Mouse (Mus musculus) ZHBTc4 (cell line): Measurements from ENCODE around the gene Gpc3.
A peak's percentile ranks its signal among the peaks of the same experiment; 100 is the strongest.
"Not testable (repeated sequence)": the region's sequence is repeated elsewhere in the genome, so short reads cannot be mapped to it uniquely, and the experiment has no call there.

ENCODE experiments used
- DNase-seq: peaks from one replicate; pipeline ENCODE4 v3.0.0-alpha.2; 2011; ENCODE audit warnings: low read depth, low spot score

The Gpc3 gene

DNA sequence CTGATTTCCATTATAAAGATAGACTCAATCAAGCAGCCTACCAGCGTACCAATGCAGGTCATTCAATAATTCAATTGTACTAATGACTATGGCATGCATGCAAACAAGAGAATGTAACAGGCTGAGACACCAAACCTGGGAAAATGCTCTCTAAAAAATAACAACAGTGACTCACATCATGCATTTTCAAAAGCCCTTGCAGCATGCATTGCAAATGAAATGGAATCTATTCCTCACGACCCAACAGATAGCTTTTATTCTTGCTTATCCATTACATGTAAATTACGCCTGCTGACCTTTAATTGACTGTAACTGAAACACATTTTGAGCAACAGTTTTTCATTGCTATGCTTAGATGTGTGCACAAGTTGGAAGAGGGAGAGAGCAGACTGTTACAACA, 200.8 kb downstream of the Gpc3 start:
- DNase-seq, result no peak

DNA sequence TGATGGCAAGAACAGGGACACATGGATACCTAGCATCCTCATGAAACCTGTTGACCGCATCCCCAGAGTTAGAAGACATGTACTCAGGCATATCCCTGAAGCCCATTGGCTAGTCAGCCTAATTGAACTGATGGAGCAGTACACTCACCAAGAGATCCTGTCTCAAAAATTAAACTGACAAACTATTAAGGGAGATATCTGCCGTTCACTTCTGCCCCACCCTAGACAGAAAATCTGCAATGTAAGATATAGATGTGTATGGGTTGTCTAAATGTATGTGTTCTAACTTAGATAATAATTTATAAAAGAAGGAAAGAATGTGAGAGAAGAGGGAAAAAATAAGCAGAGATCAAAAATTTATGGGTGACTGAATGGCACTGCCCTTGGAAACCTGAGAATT, 212.6 kb downstream of the Gpc3 start:
- DNase-seq, result no peak

DNA sequence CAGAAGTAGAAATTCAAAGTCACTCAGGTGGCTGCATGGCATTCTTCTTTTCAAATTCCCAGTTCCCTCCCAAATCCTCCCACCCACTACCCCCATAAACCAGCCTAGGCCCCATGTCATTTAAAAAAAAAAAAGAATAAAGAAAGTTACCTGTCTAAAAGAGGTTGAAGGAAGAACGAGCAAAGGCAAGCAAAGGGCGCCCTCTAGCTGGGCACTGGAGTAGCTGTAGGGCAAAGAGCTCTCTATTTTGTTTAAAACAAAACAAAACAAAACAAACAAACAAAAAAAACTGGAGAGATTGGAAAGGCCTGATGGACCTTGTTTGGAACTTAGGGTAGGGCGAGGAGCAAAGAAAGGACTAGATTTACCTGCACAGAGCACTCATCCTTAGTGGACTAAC, 238.6 kb downstream of the Gpc3 start:
- DNase-seq, result peak; percentile 53

DNA sequence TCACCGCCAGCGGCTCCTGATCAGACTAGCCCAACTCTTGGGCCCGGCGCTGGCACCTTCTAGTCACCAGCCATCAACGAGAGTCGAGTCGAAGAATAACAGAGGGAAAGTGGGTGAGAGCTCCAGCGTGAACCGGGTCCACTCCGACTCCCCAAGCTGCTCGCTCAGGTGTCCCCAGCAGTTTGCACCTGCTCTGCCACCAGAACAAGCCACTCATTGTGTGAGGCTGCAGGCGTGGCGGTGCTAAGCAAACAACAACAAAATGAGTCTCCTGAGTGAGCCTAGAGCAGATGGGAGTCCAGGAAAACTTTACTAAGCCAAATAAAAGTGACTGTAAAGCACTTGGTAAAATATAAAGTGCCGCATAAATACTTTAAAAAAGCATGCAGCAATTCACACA, 239.5 kb downstream of the Gpc3 start:
- DNase-seq, result no peak

DNA sequence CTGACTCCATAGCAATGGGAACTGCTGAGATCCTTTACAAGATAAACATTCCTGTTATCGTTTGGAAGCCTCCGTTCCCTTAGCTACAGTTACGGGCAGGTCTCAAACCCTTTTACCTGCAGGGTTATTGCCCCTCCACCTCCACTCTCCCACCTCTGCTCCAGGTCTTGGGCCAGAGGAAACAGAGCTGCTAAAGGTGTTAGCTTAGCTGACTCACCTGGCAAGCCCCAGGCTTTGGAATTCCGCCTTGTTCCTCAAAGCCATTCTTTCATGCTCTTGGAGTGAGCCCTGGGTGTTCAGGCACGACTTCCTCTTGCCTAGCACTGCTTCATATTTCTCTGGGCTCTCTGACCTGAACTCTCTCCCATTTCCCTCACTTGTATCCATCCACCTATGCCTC, 241.3 kb downstream of the Gpc3 start:
- no peak for DNase-seq

DNA sequence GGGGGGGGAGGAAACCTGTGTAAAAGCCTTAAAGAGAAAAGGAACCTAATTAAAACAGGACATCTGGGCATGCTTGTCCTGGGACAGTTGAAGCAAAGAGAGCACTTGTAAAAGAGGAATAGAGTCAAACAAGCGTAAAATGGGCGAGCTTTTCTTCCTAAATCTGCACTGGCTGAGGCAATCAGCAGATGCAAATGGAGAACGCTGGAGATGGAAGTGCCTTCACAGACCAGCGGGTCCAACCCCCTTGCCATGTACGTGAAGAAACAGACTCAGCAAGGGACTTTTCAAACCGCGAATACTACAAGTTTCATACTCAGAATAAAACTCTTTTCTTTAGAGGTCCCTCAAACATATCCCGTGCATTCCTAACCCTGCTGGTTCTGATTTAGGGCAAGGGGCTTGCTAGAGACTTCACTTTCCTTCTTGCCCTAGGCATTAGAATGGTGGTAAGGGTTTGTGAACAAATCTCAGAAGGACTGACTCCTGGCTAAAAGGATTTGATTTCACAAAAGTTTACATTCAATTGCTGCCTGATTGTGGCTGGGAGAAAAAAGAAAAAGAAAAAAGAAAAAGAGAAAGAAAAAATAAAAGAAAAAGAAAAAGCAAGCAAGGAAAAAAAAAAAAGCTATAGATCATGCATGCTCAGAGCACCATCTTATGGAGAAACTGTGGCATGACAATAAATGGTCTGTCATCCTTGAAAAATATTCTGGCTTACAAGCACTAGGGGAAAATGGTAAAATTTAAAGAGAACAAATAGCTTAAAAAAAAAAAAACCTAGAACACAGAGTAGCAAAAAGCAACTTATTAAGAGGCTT, 243.6 kb downstream of the Gpc3 start:
- DNase-seq, result peak; percentile 39

DNA sequence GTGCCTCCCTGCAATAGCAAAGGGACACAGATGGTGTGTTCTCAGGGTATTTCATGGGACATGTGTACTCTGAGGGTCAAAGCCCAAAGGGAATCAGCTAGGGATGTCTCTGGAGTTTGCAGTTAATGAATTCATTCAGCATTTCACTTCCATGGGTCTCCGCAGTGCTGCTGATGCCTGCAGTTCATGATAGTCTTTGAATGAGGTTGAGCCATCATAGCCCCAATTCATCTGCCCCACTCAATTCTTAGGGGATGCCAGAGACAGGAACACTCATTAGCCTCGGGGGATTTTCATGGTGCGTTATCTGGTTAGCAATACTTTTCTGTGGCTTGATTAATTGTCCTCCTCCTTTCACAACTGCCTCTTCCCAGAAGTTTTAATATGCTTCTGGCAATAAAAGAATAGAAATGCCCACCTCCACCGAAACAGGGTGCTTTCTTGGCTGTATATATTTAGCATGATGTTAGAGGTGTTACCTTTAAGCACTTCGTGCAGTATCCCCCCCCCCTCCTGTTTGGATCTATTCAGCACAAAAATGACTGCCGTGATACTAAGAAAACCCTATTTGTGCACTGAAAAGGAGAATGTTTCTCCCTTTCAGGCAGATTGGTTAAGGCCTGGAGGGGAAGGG, 244.3 kb downstream of the Gpc3 start:
- DNase-seq, result no peak

DNA sequence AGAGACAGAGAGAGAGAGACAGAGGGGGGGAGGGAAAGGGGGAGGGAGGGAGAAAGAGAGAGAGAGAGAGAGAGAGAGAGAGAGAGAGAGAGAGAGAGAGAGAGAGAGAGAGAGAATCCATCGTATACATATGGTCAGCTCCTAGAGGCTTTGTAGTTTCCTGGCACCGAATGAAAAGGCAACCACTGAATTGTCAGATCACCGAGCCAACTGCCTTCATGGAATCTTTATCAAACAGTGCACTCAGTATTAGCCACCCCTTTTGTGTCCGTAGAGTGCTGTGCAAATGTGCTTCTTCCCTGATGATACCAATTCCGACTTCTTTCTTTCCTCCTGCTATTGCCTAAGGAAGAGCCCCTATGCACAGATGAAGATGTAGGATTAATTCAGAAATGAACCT, 246.9 kb downstream of the Gpc3 start:
- no peak for DNase-seq

DNA sequence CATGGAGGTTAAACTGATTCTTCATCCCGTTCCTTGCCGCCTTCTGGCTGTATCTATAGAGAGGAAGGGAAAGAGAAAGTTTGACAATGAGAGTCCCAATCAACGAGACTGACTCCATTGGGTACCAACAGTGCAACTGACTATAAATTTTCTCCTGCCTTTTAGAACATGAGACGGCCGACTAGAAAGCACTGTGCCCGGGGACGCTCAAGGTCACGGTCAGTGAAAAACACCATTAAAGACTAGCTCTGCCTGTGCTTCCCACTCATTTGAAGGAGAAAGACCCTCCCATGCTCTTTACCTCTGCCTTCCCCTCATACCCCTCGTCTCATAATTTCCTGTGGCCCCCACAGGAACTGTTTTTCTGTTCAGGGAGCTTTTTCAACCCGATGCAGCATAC, 248.0 kb downstream of the Gpc3 start:
- no peak for DNase-seq

DNA sequence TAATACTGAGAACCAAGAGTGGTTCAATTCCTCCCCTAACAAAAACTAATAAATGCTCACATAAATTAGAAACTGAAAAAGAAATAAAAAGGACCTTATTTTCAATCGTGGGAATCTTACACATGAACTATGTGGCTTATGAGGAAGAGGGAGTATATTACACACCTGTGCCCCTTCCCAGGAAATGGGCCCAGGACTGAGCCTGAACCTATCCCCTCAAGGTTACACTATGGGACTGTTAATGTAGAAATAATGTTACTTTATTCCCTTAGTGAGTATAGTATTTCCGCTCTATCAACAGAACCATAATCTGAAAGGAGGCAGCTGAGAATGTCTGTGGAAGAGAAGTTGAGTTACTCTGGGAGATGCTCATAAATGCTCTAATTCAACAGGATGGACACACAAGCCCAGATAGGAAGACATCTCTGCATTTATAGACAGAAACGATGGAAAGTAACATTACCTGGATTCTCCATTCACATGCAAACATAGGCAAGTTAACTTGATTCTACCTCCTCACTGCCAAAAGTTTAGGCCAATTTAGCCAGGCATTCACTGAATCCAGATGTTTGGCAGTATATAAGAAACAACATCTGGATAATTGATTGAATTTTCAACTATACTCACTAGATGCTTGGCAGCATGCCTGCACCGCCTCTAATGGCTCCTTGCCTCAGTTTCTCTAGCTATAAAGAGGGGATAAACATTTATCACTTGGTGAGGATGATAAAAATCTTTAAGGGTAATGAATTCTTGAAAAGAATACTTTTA, 251.3 kb downstream of the Gpc3 start:
- DNase-seq, result no peak

DNA sequence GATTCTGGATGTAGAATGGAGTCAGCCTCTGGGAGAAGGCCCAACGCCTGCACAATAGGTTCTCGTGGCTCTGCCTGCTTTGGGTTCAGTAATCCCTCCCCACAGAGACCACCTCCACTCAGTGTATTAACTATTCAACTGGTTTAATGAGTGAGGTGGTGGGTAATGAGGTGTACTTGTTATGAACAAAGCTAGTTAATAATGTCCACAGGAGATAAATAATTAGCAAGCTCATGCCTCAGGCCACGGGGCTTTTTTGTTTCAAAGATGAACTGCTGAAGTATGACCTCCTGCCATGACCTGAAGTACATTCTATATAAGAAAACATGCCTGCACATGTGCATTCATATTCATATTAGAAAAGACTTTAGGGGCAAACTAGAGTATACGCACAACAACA, 260.8 kb downstream of the Gpc3 start:
- DNase-seq, result no peak

DNA sequence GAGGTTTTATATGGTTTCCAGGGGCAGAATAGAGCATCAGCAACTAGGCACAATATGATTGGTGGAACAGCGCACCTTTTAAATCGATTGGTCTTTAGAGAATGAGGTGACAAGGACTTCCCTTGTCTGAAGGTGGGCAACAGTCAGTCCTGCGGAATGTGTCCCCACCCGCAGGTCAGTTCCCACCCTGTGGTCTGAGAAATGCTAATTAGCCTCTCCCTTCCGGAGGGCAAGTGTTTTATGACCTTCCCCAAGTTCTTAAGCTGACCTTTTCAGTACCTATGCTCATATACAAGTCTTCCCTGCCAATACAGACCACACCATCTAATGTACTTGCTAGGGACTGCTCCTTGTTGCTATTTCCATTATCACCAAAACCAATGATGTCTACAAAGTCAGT, 263.1 kb downstream of the Gpc3 start:
- DNase-seq, result not testable (repeated sequence)

DNA sequence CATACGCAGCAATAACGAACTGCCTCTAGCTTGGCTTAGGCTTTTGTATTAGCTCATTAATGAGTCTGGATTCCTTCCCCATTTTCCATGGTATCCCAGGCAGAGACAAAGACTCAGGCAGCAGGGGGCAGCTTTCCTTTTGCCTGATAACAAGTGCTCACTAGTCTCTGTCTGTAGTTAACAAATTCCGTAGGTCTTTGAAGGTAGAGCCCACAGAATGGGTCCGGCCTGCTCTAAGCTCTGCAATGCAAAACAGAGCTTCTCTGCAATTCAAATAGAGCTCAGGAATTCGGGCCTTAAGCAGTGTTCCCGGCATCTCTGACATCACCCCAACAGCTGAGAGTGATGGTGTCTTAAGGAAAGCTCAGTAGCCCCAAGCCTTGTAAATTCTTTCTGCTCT, 265.0 kb downstream of the Gpc3 start:
- peak; percentile 93 for DNase-seq

DNA sequence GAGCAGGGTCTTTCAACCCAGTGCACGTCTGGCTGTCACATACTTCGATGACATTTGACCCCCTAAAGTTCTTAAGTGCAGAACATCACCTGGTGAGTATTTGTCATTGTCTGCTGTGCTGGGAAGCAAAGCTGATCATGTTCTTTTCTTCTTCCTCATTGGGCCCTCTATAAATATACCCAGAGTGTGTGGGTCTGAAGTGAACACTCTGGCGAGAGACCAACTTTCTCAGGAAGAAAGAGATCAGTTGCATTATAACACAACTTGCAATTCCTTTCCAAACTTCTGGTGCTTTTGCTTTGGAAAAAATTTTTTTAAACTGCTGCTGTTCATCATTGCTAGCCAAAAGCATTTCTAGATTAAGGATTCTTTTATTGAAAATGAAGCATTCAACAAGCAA, 269.7 kb downstream of the Gpc3 start:
- no peak for DNase-seq

DNA sequence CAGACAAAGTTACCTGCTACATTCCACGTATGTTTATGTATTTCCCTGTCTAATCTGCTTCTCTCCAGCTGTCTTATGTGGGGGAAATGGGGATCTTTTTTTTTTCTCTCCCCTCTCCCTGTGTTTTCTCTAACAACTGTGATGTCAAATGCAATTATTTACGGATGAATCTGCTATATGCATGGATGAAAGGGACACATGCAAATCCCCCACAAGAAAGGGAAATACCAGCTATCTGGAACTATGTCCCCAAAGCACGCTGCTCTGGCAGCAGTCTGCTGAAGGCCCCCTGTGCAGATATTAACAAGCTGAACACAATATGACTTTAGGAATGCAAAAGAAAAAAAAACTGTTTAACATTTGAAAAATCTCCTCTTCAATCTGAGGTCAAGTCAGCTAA, 273.5 kb downstream of the Gpc3 start:
- no peak for DNase-seq

DNA sequence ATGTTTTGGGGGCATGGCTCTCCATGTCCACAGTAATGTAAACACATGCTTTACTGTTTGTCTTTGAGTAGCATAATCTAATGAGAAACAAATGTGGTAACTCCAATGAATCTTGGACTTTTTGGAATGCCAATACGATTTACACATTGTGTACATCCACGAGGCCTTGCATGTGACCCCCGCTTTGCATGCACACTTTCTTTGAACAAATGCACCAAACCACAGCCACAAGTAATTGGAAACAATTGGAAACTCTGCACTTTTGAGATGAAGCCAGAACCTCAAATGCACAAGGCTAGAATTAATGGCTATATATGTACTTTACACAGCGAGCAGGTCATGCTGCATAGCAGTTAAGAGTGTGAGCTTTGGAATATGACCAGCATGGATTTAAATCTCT, 292.0 kb downstream of the Gpc3 start:
- DNase-seq, result no peak

DNA sequence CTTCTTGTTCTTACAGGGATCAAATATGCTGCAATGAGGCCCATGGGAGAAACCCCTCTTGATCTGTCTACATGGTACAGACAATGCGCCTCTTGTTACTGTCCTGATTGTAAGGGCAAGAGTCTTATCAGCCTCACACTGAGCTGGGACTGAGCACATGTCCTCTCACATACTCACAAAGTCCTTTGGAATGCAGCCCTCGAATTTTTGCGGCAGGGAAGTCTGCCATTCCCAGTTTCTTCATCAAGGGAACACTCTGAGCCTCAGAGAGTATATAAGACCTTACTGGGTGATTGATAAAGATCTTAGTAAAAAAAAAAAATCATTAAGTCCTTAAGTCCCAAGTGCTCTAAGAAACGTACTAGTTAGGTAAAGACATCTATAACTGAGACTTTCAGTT, 293.1 kb downstream of the Gpc3 start:
- DNase-seq, result peak; percentile 1

DNA sequence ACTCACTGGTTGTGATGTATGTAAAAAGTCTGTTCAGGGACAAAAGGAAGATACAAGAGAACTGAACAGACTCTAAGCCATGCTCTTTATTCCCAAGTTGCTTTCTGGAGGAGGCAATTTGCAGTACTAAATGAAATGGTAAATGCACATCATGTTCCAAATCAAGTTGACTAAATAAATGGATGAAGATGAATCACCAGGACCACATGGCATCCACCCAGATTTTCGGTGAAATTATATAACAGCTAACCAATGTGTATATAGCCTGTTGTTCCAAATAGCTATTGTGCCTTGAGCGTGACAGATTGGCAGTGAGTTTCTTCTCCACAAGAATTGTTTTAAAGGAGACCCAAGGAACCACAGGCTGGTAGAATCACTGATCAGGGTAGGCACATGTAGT, 302.8 kb downstream of the Gpc3 start:
- no peak for DNase-seq

DNA sequence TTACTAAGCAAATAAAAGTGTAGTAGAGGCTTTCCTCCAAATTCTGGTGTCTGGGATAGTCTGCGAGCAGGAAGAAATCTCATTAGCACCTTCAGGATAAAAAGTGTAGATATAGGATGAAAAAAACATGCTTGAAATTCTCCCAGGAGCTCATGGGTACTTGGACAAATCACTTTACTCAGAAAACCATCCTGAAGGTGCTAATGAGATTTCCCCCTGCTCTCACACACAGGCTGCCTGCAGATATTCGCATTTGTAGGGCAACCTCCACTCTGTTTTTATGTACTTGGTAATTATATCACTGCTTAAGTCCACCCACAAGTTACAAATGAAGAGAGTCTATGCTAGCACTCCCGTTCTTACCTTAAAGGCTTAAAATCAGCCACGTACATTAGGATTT, 308.5 kb downstream of the Gpc3 start:
- no peak for DNase-seq

DNA sequence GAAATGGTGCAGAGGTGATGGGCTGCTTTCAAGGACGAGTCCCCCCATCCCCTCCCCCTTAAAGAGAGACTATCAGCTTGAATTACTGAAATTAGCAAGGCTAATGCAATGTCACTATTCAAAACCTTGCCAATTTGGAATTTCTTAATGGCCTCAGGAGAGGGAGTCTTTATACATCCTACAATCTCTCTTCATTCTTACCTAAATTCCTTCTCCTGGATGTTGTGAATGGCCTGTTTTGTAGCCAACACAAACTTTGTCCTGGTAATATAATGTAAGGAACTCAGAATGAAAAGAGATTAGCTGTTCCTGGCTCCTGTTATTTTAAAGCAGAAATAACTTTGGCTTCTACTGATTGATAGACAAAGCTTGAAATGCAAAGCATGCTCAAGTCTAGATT, 325.0 kb downstream of the Gpc3 start:
- DNase-seq, result peak; percentile 21

DNA sequence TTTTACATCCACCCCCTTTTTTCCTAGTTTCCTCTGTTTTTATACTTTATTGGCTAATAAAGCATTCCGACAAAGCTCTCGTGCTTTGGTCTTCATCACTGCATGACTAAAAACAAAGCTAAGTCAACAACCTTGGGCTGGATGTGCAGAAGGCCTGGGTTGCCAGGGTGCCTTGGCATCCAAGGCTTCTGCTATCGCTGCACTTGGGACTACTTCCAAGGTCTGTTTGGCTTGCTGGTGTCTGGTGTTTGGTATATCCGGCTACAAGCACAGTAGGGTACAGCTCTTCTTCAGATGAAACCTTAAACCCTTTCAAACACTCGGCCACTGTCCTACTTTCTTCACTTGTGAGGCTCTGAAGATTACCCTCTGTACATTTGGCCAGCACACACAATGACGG, 325.8 kb downstream of the Gpc3 start:
- no peak for DNase-seq

DNA sequence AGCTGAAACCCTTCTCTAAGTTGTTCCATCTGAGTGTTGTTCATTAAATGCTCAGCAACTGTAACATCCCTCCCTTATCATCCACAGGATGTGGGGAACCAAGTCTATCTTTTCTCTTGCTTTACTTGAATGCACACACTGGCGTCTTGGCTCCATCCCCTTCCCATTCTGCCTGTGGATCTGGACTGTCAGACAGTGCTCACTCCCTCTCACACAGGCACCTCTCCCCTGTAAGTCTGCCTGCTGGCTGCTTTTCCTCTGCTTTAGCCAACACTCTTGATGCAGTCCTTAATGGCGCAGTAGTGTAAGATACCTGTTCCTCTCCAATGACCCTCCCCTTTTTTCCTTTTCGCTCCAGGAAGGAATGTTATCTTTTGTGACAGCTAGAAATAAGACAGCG, 331.7 kb downstream of the Gpc3 start:
- DNase-seq, result no peak
